Comparison of ENCODE assay signal across 26 mouse cellular contexts in genomic region chrX:7782603-7783092, GRCm38 (mm10). TPM values are rescaled to one million over a fixed set of nuclear protein-coding genes. Genes with fewer than 3 reads are reported as not detected.
DNase-seq lines count a peak whose midpoint lies in the region; ATAC-seq and TF ChIP-seq lines count a peak whose summit lies in the region.
"Had no signal": no experiment of that assay in that cellular context is flagged by ENCODE, and none has a peak within 500 bp of the region (broad histone marks: within the 10 kb centered on the region; RNA-seq: fewer than 3 reads in every experiment).

No protein-coding gene starts in this region.

- no peak for TF ChIP-seq EP300 in lung, postnatal 0 days (IDR thresholded peaks at IDR 0.05)
- TF ChIP-seq EP300 in stomach, postnatal 0 days (optimal IDR thresholded peaks at IDR 0.05), result no peak

- ATAC-seq in liver, embryonic 13.5 days (ENCODE audit: low read depth), result no peak
- no peak for ATAC-seq in liver, embryonic 12.5 days
- no peak for ATAC-seq in lung, postnatal 0 days
- ATAC-seq in intestine, postnatal 0 days, result peak; percentile 90
- peak; percentile 73; the same call in 1 of the 2 replicates for ATAC-seq in stomach, postnatal 0 days (ENCODE audit: low FRiP score, low TSS enrichment)
- ATAC-seq: forebrain, embryonic 14.5 days; forebrain, postnatal 0 days had no signal

- H3K9me3 ChIP-seq in liver, embryonic 13.5 days (replicated peaks), result no peaks in the 10 kb centered on the region
- no peaks in the 10 kb centered on the region for H3K9me3 ChIP-seq in liver, embryonic 12.5 days (replicated peaks)
- no peaks in the 10 kb centered on the region for H3K9me3 ChIP-seq in lung, postnatal 0 days (ENCODE audit: low read length)
- H3K9me3 ChIP-seq in intestine, postnatal 0 days (ENCODE audit: control insufficient read depth), result no peaks in the 10 kb centered on the region
- H3K9me3 ChIP-seq in stomach, postnatal 0 days (ENCODE audit: control insufficient read depth, low read length), result no peaks in the 10 kb centered on the region
- H3K9me3 ChIP-seq in heart, embryonic 10.5 days, result no peaks in the 10 kb centered on the region
- H3K9me3 ChIP-seq: embryonic facial prominence, embryonic 12.5 days; embryonic facial prominence, embryonic 15.5 days; G1E; heart, embryonic 13.5 days had no signal

- no peak overlapping the region for H3K4me2 ChIP-seq in liver, embryonic 13.5 days
- H3K4me2 ChIP-seq in liver, embryonic 12.5 days, result no peak overlapping the region
- H3K4me2 ChIP-seq in lung, postnatal 0 days (replicated peaks; ENCODE audit: low read depth, low read length), result no peak overlapping the region
- H3K4me2 ChIP-seq in intestine, postnatal 0 days (replicated peaks; ENCODE audit: low read depth), result no peak overlapping the region
- H3K4me2 ChIP-seq in stomach, postnatal 0 days (replicated peaks; ENCODE audit: low read depth), result no peak overlapping the region
- H3K4me2 ChIP-seq: embryonic facial prominence, embryonic 12.5 days; embryonic facial prominence, embryonic 15.5 days; heart, embryonic 13.5 days; hindbrain, embryonic 14.5 days had no signal

- H3K27ac ChIP-seq in liver, embryonic 13.5 days, result 0 out of 2 replicates have a peak overlapping the region, but pooled peaks have one; percentile 1
- H3K27ac ChIP-seq in liver, embryonic 12.5 days, result no peak overlapping the region
- no peak overlapping the region for H3K27ac ChIP-seq in lung, postnatal 0 days (ENCODE audit: low read length)
- no peak overlapping the region for H3K27ac ChIP-seq in intestine, postnatal 0 days (ENCODE audit: low read depth, low read length)
- H3K27ac ChIP-seq in stomach, postnatal 0 days (replicated peaks), result no peak overlapping the region
- H3K27ac ChIP-seq in heart, embryonic 10.5 days, result no peak overlapping the region
- H3K27ac ChIP-seq: embryonic facial prominence, embryonic 12.5 days; embryonic facial prominence, embryonic 15.5 days; gastrocnemius, adult 2 months; heart, embryonic 13.5 days; hindbrain, embryonic 14.5 days had no signal

- H3K27me3 ChIP-seq in liver, embryonic 13.5 days, result no peaks in the 10 kb centered on the region
- no peaks in the 10 kb centered on the region for H3K27me3 ChIP-seq in liver, embryonic 12.5 days (replicated peaks)
- H3K27me3 ChIP-seq in lung, postnatal 0 days (replicated peaks; ENCODE audit: insufficient read depth, low read length), result no peaks in the 10 kb centered on the region
- H3K27me3 ChIP-seq in intestine, postnatal 0 days (replicated peaks; ENCODE audit: control insufficient read depth, insufficient read depth, low read length), result no peaks in the 10 kb centered on the region
- no peaks in the 10 kb centered on the region for H3K27me3 ChIP-seq in stomach, postnatal 0 days (ENCODE audit: control insufficient read depth, insufficient read depth, low read length)
- no peaks in the 10 kb centered on the region for H3K27me3 ChIP-seq in heart, embryonic 10.5 days (ENCODE audit: insufficient read depth, poor library complexity, severe bottlenecking)
- H3K27me3 ChIP-seq: embryonic facial prominence, embryonic 12.5 days; embryonic facial prominence, embryonic 15.5 days; heart, embryonic 13.5 days had no signal

- H3K4me3 ChIP-seq in liver, embryonic 13.5 days (replicated peaks), result no peak overlapping the region
- no peak overlapping the region for H3K4me3 ChIP-seq in liver, embryonic 12.5 days
- H3K4me3 ChIP-seq in lung, postnatal 0 days (ENCODE audit: low read depth, low read length), result no peak overlapping the region
- H3K4me3 ChIP-seq in intestine, postnatal 0 days (ENCODE audit: low read depth, low read length), result no peak overlapping the region
- H3K4me3 ChIP-seq in stomach, postnatal 0 days (ENCODE audit: low read depth, low read length), result no peak overlapping the region
- H3K4me3 ChIP-seq in heart, embryonic 10.5 days, result no peak overlapping the region
- H3K4me3 ChIP-seq: embryonic facial prominence, embryonic 12.5 days; embryonic facial prominence, embryonic 15.5 days; gastrocnemius, adult 2 months; heart, embryonic 13.5 days had no signal

- H3K4me1 ChIP-seq in liver, embryonic 13.5 days (replicated peaks), result peaks cover 29% of the 10 kb centered on the region
- peaks cover 26% of the 10 kb centered on the region for H3K4me1 ChIP-seq in liver, embryonic 12.5 days
- no peaks in the 10 kb centered on the region for H3K4me1 ChIP-seq in lung, postnatal 0 days (ENCODE audit: insufficient read depth, low read depth, low read length)
- H3K4me1 ChIP-seq in intestine, postnatal 0 days (replicated peaks; ENCODE audit: control insufficient read depth, insufficient read depth, low read length), result no peaks in the 10 kb centered on the region
- H3K4me1 ChIP-seq in stomach, postnatal 0 days (replicated peaks; ENCODE audit: control insufficient read depth, insufficient read depth), result no peaks in the 10 kb centered on the region
- H3K4me1 ChIP-seq in heart, embryonic 10.5 days, result no peaks in the 10 kb centered on the region
- H3K4me1 ChIP-seq: embryonic facial prominence, embryonic 12.5 days; embryonic facial prominence, embryonic 15.5 days; heart, embryonic 13.5 days had no signal

- 0 out of 2 replicates have a peak, but pooled peaks have one; percentile 10 for TF ChIP-seq CTCF in lung, postnatal 0 days (IDR thresholded peaks at IDR 0.05)
- peak; percentile 64 for TF ChIP-seq CTCF in intestine, postnatal 0 days (IDR thresholded peaks at IDR 0.05; ENCODE audit: low read depth)
- peak; percentile 53 for TF ChIP-seq CTCF in stomach, postnatal 0 days (IDR thresholded peaks at IDR 0.05; ENCODE audit: low read depth)

- 71% methylated on average over 4 of the region's 4 CpGs for WGBS in liver, embryonic 13.5 days (ENCODE audit: insufficient replicate concordance)
- 68% methylated on average over 4 of the region's 4 CpGs for WGBS in liver, embryonic 12.5 days (ENCODE audit: insufficient replicate concordance)
- WGBS in lung, postnatal 0 days, result 73% methylated on average over 4 of the region's 4 CpGs
- WGBS in intestine, postnatal 0 days, result 56% methylated on average over 4 of the region's 4 CpGs
- WGBS in stomach, postnatal 0 days, result 75% methylated on average over 4 of the region's 4 CpGs
- 70% methylated on average over 4 of the region's 4 CpGs for WGBS in heart, embryonic 10.5 days

- DNase-seq in liver, embryonic 13.5 days, result no peak
- DNase-seq in lung, postnatal 0 days (ENCODE audit: low spot score), result no peak
- DNase-seq in lung, postnatal 10 days, result no peak
- no peak for DNase-seq in stomach, postnatal 0 days (ENCODE audit: low spot score)
- DNase-seq in heart, embryonic 10.5 days (ENCODE audit: low spot score), result no peak
- no peak for DNase-seq in thymus, adult 18-20 months
- DNase-seq: adrenal gland, adult 2 months; adrenal gland, postnatal 14 days; cerebellum, adult 11 months; cerebellum, adult 2 months; cerebellum, adult 9-11 months; cerebellum, postnatal 25 days; forebrain, postnatal 0 days; gastrocnemius, adult 2 months; gastrocnemius, postnatal 25 days; heart, adult 18-20 months; heart, postnatal 14 days; heart, postnatal 4 days had no signal

- H3K9ac ChIP-seq in liver, embryonic 13.5 days, result no peak overlapping the region
- H3K9ac ChIP-seq in liver, embryonic 12.5 days, result no peak overlapping the region
- H3K9ac ChIP-seq in lung, postnatal 0 days (replicated peaks; ENCODE audit: low read depth), result no peak overlapping the region
- H3K9ac ChIP-seq in intestine, postnatal 0 days (ENCODE audit: low read depth, low read length), result no peak overlapping the region
- no peak overlapping the region for H3K9ac ChIP-seq in stomach, postnatal 0 days (ENCODE audit: low read length)
- H3K9ac ChIP-seq: embryonic facial prominence, embryonic 12.5 days; embryonic facial prominence, embryonic 15.5 days; forebrain, postnatal 0 days; heart, embryonic 13.5 days; hindbrain, embryonic 14.5 days had no signal

- H3K36me3 ChIP-seq in liver, embryonic 13.5 days, result no peaks in the 10 kb centered on the region
- H3K36me3 ChIP-seq in liver, embryonic 12.5 days, result no peaks in the 10 kb centered on the region
- no peaks in the 10 kb centered on the region for H3K36me3 ChIP-seq in lung, postnatal 0 days (ENCODE audit: insufficient read depth, low read length)
- H3K36me3 ChIP-seq in intestine, postnatal 0 days (ENCODE audit: control insufficient read depth, insufficient read depth), result no peaks in the 10 kb centered on the region
- no peaks in the 10 kb centered on the region for H3K36me3 ChIP-seq in stomach, postnatal 0 days (ENCODE audit: control insufficient read depth, insufficient read depth, low read length)
- no peaks in the 10 kb centered on the region for H3K36me3 ChIP-seq in heart, embryonic 10.5 days
- H3K36me3 ChIP-seq: embryonic facial prominence, embryonic 12.5 days; embryonic facial prominence, embryonic 15.5 days; G1E; heart, embryonic 13.5 days had no signal

RNA-seq across cellular contexts. Expression of gene Gripap1, which starts 6.9 kb away (rescaled TPM):
- 30.6 and 32.3 TPM in 2 replicates for polyA plus RNA-seq in liver, embryonic 13.5 days (2015; fragmentation: Nextera tagmentation; extraction: Ambion mirVana)
- polyA plus RNA-seq in liver, embryonic 12.5 days (2016; fragmentation: Nextera tagmentation; extraction: Ambion mirVana), result 36.8 and 39.1 TPM in 2 replicates
- polyA plus RNA-seq in lung, postnatal 0 days (2015; fragmentation: Nextera tagmentation; extraction: Ambion mirVana), result 22.1 and 25.6 TPM in 2 replicates
- polyA plus RNA-seq in intestine, postnatal 0 days (2015; fragmentation: Nextera tagmentation; extraction: Ambion mirVana), result 17.6 and 22.2 TPM in 2 replicates
- 20.0 and 20.9 TPM in 2 replicates for polyA plus RNA-seq in stomach, postnatal 0 days (2015; fragmentation: Nextera tagmentation; extraction: Ambion mirVana)
- 35.4 and 37.6 TPM in 2 replicates for polyA plus RNA-seq in heart, embryonic 10.5 days (2016; fragmentation: Nextera tagmentation; extraction: Ambion mirVana)

RNA-seq across cellular contexts. Expression of gene Tfe3, which starts 20.3 kb away (rescaled TPM):
- 8.9 and 10.1 TPM in 2 replicates for polyA plus RNA-seq in liver, embryonic 13.5 days (2015; fragmentation: Nextera tagmentation; extraction: Ambion mirVana)
- 14.1 and 15.1 TPM in 2 replicates for polyA plus RNA-seq in liver, embryonic 12.5 days (2016; fragmentation: Nextera tagmentation; extraction: Ambion mirVana)
- polyA plus RNA-seq in lung, postnatal 0 days (2015; fragmentation: Nextera tagmentation; extraction: Ambion mirVana), result 22.0 and 27.6 TPM in 2 replicates
- 15.3 and 16.2 TPM in 2 replicates for polyA plus RNA-seq in intestine, postnatal 0 days (2015; fragmentation: Nextera tagmentation; extraction: Ambion mirVana)
- polyA plus RNA-seq in stomach, postnatal 0 days (2015; fragmentation: Nextera tagmentation; extraction: Ambion mirVana), result 17.3 and 18.2 TPM in 2 replicates
- polyA plus RNA-seq in heart, embryonic 10.5 days (2016; fragmentation: Nextera tagmentation; extraction: Ambion mirVana), result 22.7 and 23.2 TPM in 2 replicates

RNA-seq across cellular contexts. Expression of gene Ccdc120, which starts 31.9 kb away (rescaled TPM):
- 1.7 TPM in 2 replicates for polyA plus RNA-seq in liver, embryonic 13.5 days (2015; fragmentation: Nextera tagmentation; extraction: Ambion mirVana)
- polyA plus RNA-seq in liver, embryonic 12.5 days (2016; fragmentation: Nextera tagmentation; extraction: Ambion mirVana), result 2.6 and 3.2 TPM in 2 replicates
- 26.4 and 28.2 TPM in 2 replicates for polyA plus RNA-seq in lung, postnatal 0 days (2015; fragmentation: Nextera tagmentation; extraction: Ambion mirVana)
- polyA plus RNA-seq in intestine, postnatal 0 days (2015; fragmentation: Nextera tagmentation; extraction: Ambion mirVana), result 20.7 and 22.2 TPM in 2 replicates
- polyA plus RNA-seq in stomach, postnatal 0 days (2015; fragmentation: Nextera tagmentation; extraction: Ambion mirVana), result 21.5 and 23.0 TPM in 2 replicates
- polyA plus RNA-seq in heart, embryonic 10.5 days (2016; fragmentation: Nextera tagmentation; extraction: Ambion mirVana), result 8.6 and 11.7 TPM in 2 replicates

RNA-seq across cellular contexts. Expression of gene Kcnd1, which starts 39.4 kb away (rescaled TPM):
- 0.13 and 0.34 TPM in 2 replicates for polyA plus RNA-seq in liver, embryonic 13.5 days (2015; fragmentation: Nextera tagmentation; extraction: Ambion mirVana)
- 0.37 and 0.38 TPM in 2 replicates for polyA plus RNA-seq in liver, embryonic 12.5 days (2016; fragmentation: Nextera tagmentation; extraction: Ambion mirVana)
- polyA plus RNA-seq in lung, postnatal 0 days (2015; fragmentation: Nextera tagmentation; extraction: Ambion mirVana), result 0.30 and 0.41 TPM in 2 replicates
- polyA plus RNA-seq in intestine, postnatal 0 days (2015; fragmentation: Nextera tagmentation; extraction: Ambion mirVana), result 0.60 and 0.68 TPM in 2 replicates
- 0.42 and 0.92 TPM in 2 replicates for polyA plus RNA-seq in stomach, postnatal 0 days (2015; fragmentation: Nextera tagmentation; extraction: Ambion mirVana)
- 1.1 and 1.4 TPM in 2 replicates for polyA plus RNA-seq in heart, embryonic 10.5 days (2016; fragmentation: Nextera tagmentation; extraction: Ambion mirVana)

RNA-seq across cellular contexts. Expression of gene Praf2, which starts 54.4 kb away (rescaled TPM):
- 8.3 and 9.1 TPM in 2 replicates for polyA plus RNA-seq in liver, embryonic 13.5 days (2015; fragmentation: Nextera tagmentation; extraction: Ambion mirVana)
- polyA plus RNA-seq in liver, embryonic 12.5 days (2016; fragmentation: Nextera tagmentation; extraction: Ambion mirVana), result 13.0 and 13.4 TPM in 2 replicates
- 18.3 and 18.8 TPM in 2 replicates for polyA plus RNA-seq in lung, postnatal 0 days (2015; fragmentation: Nextera tagmentation; extraction: Ambion mirVana)
- polyA plus RNA-seq in intestine, postnatal 0 days (2015; fragmentation: Nextera tagmentation; extraction: Ambion mirVana), result 18.2 and 24.0 TPM in 2 replicates
- 23.8 and 26.0 TPM in 2 replicates for polyA plus RNA-seq in stomach, postnatal 0 days (2015; fragmentation: Nextera tagmentation; extraction: Ambion mirVana)
- polyA plus RNA-seq in heart, embryonic 10.5 days (2016; fragmentation: Nextera tagmentation; extraction: Ambion mirVana), result 47.7 and 61.2 TPM in 2 replicates

Comparison
In these comparisons a context has a peak if more than half of its experiments do, and no peak if none do; other contexts are left out.
1. ATAC-seq: peak in intestine, postnatal 0 days (single experiment) and stomach, postnatal 0 days (single experiment); none in liver, embryonic 13.5 days (single experiment), liver, embryonic 12.5 days (single experiment) and lung, postnatal 0 days (single experiment).
2. CTCF ChIP-seq: peak in every context shown above with its lines; median percentile 64 in intestine, postnatal 0 days; 53 in stomach, postnatal 0 days; 10 in lung, postnatal 0 days.